Mouse (Mus musculus): ENCODE measurements around the gene Dner.

The Dner gene

GRCm38 (mm10) chr1:84436281-84436680 is 259.7 kb downstream of the Dner start:
- no peak for DNase-seq

- no peak for DNase-seq
Measured at GRCm38 (mm10) chr1:84433291-84433980, 262.6 kb downstream of the Dner start.

GRCm38 (mm10) chr1:84432311-84432710 is 263.7 kb downstream of the Dner start:
- DNase-seq = no peak

- no peak for DNase-seq
Measured at GRCm38 (mm10) chr1:84428331-84428730, 267.7 kb downstream of the Dner start.

- DNase-seq = no peak
Measured at GRCm38 (mm10) chr1:84427757-84428156, 268.3 kb downstream of the Dner start.

GRCm38 (mm10) chr1:84426679-84427078 is 269.3 kb downstream of the Dner start:
- no peak for DNase-seq

- DNase-seq = no peak
Measured at GRCm38 (mm10) chr1:84422881-84423280, 273.1 kb downstream of the Dner start.

- DNase-seq = no peak
Measured at GRCm38 (mm10) chr1:84421845-84422244, 274.2 kb downstream of the Dner start.

- no peak for DNase-seq
Measured at GRCm38 (mm10) chr1:84419416-84419815, 276.6 kb downstream of the Dner start.

- DNase-seq = no peak
Measured at GRCm38 (mm10) chr1:84418511-84418910, 277.5 kb downstream of the Dner start.

- peak; percentile 59 for DNase-seq
Measured at GRCm38 (mm10) chr1:84417761-84418238, 278.2 kb downstream of the Dner start.

GRCm38 (mm10) chr1:84417276-84417675 is 278.7 kb downstream of the Dner start:
- DNase-seq = no peak

GRCm38 (mm10) chr1:84414464-84414863 is 281.6 kb downstream of the Dner start:
- no peak for DNase-seq

GRCm38 (mm10) chr1:84409514-84409913 is 286.5 kb downstream of the Dner start:
- DNase-seq = no peak

GRCm38 (mm10) chr1:84408873-84409272 is 287.1 kb downstream of the Dner start:
- DNase-seq = no peak

- peak; percentile 58 for DNase-seq
Measured at GRCm38 (mm10) chr1:84406891-84407290, 289.1 kb downstream of the Dner start.

GRCm38 (mm10) chr1:84405551-84406290 is 290.3 kb downstream of the Dner start:
- no peak for DNase-seq

GRCm38 (mm10) chr1:84404880-84405279 is 291.1 kb downstream of the Dner start:
- DNase-seq = no peak

- no peak for DNase-seq
Measured at GRCm38 (mm10) chr1:84402154-84402553, 293.9 kb downstream of the Dner start.

GRCm38 (mm10) chr1:84399671-84400070 is 296.4 kb downstream of the Dner start:
- DNase-seq = no peak

GRCm38 (mm10) chr1:84399118-84399517 is 296.9 kb downstream of the Dner start:
- no peak for DNase-seq

GRCm38 (mm10) chr1:84396787-84397186 is 299.2 kb downstream of the Dner start:
- DNase-seq = no peak

GRCm38 (mm10) chr1:84395928-84396327 is 300.1 kb downstream of the Dner start:
- no peak for DNase-seq

GRCm38 (mm10) chr1:84390961-84391360 is 305.1 kb downstream of the Dner start:
- no peak for DNase-seq
